Mouse (Mus musculus): Measurements from ENCODE around the gene Mdm2. TPM values are rescaled to one million over a fixed set of nuclear protein-coding genes. Genes with fewer than 3 reads are reported as not detected.

The Mdm2 gene
- polyA plus RNA-seq, 1 experiment = 70.6 TPM

DNA sequence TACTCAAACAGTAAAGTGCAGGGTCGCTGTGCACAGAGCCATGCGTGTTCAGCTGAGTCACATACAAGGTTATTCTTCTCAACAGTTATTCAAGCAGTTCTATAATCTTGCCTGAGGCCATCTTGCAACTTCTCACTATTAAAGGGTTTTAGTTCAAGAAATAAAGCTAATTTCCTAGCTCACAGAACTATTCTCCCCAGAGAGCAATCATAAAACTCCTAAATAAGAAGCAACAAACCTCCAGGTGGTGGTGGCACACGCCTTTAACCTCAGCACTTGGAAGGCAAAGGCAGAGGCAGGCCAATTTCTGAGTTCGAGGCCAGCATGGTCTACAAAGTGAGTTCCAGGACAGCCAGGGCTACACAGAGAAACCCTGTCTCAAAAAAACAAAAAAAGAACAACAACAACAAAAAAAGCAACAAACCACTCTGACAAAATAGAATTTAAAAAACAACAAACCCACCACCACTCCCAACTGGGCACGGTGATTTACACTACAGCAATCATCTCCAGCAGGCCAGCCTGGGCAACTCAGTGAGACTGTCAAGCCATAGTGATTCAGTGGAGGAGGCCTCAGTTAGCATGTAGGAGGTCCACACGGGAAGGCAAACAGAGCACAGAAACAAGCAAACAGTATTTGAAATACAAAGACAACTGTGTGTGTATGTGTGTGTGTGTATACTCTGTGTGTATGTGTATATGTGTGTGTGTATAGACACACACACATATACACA, 13.6 kb downstream of the Mdm2 start:
- DNase-seq (ENCODE audit: low read depth) = no peak
- TF ChIP-seq POLR2A (IDR thresholded peaks at IDR 0.05; ENCODE audit: borderline replicate concordance, extremely low read depth, insufficient read depth, insufficient read length, poor library complexity, severe bottlenecking) = no peak

DNA sequence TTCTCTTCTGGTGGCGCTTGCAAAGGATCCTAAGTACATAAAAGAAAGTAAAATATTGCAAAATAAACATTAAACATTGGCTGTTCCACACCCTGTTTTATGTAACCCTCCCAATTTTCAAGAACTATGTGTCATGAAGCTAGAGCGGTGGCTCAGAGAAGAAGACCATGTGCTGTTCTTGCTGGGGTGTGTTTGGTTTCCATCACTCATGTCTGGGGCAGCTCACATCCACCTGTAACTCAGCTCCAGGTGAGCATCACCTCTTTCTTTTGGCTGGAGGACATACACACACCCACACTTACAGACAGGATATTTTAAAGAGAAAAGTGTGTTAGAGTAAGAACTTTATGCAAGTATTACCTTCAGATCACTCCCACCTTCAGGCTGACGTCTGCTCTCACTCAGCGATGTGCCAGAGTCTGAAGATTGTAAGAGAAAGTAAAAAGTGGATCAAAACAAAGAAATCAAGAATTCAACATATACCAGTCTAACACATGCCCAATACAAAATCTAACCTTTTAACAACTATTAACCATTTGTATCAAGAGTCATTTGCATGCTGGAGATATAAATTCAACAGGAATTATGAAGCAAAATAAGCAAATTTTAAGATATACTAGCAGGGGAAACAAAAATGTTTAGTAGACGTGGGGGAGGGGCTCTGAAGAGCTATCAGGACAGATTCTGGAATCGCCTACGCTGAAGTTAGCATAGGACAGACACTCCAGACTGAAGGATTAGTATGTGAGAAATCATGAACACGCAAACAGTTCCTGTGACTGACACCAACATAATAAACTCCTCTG, 14.3 kb downstream of the Mdm2 start:
- no peak for DNase-seq (ENCODE audit: low read depth)
- no peak for TF ChIP-seq POLR2A (IDR thresholded peaks at IDR 0.05; ENCODE audit: borderline replicate concordance, extremely low read depth, insufficient read depth, insufficient read length, poor library complexity, severe bottlenecking)
- TF ChIP-seq CTCF (IDR thresholded peaks at IDR 0.05; ENCODE audit: borderline replicate concordance, extremely low read depth, insufficient read depth, insufficient read length) = no peak

DNA sequence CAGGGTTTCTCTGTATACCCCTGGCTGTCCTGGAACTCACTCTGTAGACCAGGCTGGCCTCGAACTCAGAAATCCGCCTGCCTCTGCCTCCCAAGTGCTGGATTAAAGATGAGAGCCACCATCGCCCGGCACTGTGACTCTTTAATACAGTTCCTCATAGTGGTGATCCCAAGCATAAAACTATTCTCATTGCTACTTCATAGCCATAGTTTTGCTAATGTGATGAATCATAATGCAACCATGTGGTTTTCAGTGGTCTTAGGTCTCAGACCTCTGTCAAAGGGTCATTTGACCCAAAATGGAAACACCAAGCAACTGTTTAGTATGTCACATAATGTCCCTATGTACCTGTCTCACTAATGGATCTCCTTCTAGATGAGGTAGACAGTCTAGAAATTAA, 15.0 kb downstream of the Mdm2 start:
- no peak for DNase-seq (ENCODE audit: low read depth)
- TF ChIP-seq CTCF (IDR thresholded peaks at IDR 0.05; ENCODE audit: borderline replicate concordance, extremely low read depth, insufficient read depth, insufficient read length) (no peak), POLR2A (IDR thresholded peaks at IDR 0.05; ENCODE audit: borderline replicate concordance, extremely low read depth, insufficient read depth, insufficient read length, poor library complexity, severe bottlenecking) (no peak)

DNA sequence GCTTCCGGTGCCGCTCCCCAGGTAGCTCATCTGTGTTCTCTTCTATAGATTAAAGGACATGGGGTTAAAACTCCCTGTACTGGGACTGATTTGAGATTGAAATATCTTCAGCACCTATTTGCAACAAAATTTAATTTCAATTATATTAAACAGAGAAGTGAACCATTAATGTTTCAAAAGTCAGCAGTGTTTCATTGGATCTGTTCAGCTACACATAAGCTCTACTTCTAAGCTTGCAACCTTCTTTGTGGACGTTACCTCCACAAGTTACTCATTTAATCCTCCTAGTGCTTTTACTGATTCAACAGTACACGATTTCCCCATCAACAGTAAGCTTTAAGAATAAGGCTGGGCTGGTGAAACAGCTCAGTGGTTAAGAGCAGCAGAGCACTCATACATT, 15.5 kb downstream of the Mdm2 start:
- DNase-seq (ENCODE audit: low read depth) = no peak
- TF ChIP-seq CTCF (IDR thresholded peaks at IDR 0.05; ENCODE audit: borderline replicate concordance, extremely low read depth, insufficient read depth, insufficient read length) (no peak), POLR2A (IDR thresholded peaks at IDR 0.05; ENCODE audit: borderline replicate concordance, extremely low read depth, insufficient read depth, insufficient read length, poor library complexity, severe bottlenecking) (no peak)

DNA sequence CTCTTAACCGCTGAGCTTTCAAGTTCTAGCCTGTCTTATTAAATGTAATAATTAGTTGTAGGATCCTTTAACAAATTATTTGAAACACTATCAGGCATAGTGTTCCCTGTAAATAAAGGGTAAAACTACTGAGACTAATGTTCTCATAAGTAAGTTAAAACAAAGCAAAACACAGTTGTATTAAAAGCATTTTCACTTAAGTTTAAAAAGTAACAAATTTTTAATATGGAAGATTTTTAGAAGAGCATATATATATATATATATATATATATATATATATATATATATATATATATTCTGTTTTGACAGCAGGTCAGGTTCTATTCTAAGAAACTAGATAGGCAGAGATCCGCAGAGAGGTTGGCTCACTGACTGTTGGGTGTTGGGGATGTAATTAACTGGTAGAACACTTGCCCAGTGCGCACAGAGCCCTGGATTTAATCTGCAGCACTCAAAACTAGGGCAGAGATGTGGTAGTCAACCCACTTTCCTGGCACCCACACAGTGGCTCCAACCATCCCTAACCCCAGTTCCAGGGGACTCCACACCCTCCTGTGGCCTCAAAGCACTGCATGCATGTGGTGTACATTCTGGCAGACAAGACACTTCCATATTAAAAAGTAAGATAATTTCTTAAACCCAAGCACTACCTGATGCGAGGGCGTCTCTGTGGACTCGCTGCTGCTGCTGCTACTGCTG, 16.2 kb downstream of the Mdm2 start:
- DNase-seq (ENCODE audit: low read depth) = no peak
- TF ChIP-seq POLR2A (IDR thresholded peaks at IDR 0.05; ENCODE audit: borderline replicate concordance, extremely low read depth, insufficient read depth, insufficient read length, poor library complexity, severe bottlenecking) = no peak
- no peak for TF ChIP-seq CTCF (IDR thresholded peaks at IDR 0.05; ENCODE audit: borderline replicate concordance, extremely low read depth, insufficient read depth, insufficient read length)

DNA sequence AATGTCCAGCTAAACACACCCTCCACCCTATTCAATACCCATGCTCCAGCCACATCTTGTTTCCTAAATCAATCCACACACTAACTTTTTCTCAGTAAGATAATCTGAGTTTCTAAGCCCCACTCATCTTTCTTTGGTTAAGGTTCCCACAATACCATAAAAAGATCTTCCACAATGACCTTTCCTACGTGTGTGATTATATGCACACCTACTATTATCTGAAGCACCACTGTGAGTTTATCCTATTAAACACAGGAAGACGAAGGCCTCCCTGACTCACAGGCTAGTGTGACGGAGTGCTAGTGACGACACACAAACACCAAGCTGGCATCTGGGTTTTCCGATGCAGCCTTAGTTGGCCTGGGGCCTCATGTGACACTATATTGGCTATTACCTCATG, 17.6 kb downstream of the Mdm2 start:
- DNase-seq (ENCODE audit: low read depth) = no peak
- TF ChIP-seq POLR2A (IDR thresholded peaks at IDR 0.05; ENCODE audit: borderline replicate concordance, extremely low read depth, insufficient read depth, insufficient read length, poor library complexity, severe bottlenecking) (no peak), CTCF (IDR thresholded peaks at IDR 0.05; ENCODE audit: borderline replicate concordance, extremely low read depth, insufficient read depth, insufficient read length) (no peak)

DNA sequence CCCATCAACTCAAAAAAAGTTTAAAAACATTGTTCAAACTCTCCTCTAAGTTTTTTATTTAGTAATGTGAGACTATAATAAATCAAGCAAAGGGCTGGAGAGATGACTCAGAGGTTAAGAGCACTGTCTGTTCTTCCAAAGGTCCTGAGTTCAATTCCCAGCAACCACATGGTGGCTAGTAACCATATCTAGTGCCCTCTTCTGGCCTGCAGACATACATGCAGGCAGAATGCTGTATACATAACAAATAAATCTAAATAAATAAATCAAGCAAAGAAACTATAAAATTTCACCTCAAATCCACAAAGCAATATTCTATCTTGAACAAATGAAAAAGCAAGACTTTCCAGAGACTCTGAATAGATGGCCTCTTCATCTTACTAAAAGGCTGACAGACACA, 18.4 kb downstream of the Mdm2 start:
- DNase-seq (ENCODE audit: low read depth) = no peak
- no peak for TF ChIP-seq POLR2A (IDR thresholded peaks at IDR 0.05; ENCODE audit: borderline replicate concordance, extremely low read depth, insufficient read depth, insufficient read length, poor library complexity, severe bottlenecking)
- no peak for TF ChIP-seq CTCF (IDR thresholded peaks at IDR 0.05; ENCODE audit: borderline replicate concordance, extremely low read depth, insufficient read depth, insufficient read length)

DNA sequence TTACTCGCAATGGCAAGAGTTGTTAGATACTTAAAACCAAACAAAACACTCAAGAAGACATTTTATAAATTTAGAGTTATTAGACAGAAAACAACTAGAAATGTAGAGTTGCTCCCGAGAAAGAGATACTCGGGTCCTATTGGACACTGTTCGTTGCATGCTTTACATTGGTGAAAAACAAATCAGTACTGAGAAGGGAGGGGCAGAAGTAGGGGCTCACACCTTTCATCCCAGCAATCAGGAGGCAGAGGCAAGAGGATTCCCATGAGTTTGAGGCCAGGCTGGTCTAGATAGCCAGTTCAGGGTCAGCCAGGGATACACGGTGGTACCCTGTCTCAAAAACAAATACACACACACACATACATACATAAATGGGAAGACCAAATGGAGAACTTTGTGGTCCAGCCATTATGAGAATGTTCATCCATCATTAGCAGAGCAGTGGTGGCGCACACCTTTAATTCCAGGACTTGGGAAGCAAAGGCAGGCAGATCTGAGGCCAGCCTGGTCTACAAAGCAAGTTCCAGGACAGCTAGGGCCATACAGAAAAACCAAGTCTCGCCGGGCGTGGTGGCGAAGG, 19.1 kb downstream of the Mdm2 start:
- DNase-seq (ENCODE audit: low read depth) = no peak
- TF ChIP-seq POLR2A (IDR thresholded peaks at IDR 0.05; ENCODE audit: borderline replicate concordance, extremely low read depth, insufficient read depth, insufficient read length, poor library complexity, severe bottlenecking) (no peak), CTCF (IDR thresholded peaks at IDR 0.05; ENCODE audit: borderline replicate concordance, extremely low read depth, insufficient read depth, insufficient read length) (no peak)

DNA sequence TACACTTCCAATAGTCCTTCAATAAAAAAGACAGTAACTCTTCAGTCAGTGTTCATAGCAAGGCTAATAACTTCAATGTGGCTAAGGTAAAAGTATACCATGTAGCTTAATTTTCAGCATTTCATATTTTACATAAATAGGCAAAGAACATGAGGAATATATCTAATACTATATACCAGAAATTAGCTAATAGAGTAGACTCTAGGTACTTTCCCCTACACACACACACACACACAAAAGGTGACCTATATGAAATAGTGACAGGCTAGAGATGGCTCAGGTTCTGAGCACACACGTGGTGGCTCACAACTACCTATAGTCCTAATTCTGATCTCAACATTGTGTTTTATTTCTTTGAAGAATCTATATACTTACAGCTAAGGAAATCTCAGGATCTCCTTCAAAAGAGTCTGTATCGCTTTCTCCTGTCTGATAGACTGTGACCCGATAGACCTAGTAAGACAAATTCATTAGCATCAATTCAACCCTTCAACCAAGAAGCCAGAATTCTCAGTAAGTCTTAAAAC, 19.7 kb downstream of the Mdm2 start:
- TF ChIP-seq CTCF (IDR thresholded peaks at IDR 0.05; ENCODE audit: borderline replicate concordance, extremely low read depth, insufficient read depth, insufficient read length) = no peak
- TF ChIP-seq POLR2A (IDR thresholded peaks at IDR 0.05; ENCODE audit: borderline replicate concordance, extremely low read depth, insufficient read depth, insufficient read length, poor library complexity, severe bottlenecking) = no peak
- no peak for DNase-seq (ENCODE audit: low read depth)

DNA sequence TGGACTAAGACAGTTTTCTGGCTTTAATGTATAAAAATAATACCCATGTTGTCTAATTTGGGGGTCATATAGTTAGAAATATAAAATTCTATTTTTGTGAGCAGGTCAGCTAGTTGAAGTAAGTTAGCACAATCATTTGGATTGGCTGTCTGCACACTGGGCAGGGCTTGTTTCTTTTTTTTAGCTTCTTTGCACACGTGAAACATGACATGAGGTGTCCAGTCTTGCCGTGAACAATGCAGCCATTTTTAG, 20.5 kb downstream of the Mdm2 start:
- DNase-seq (ENCODE audit: low read depth) = no peak

More for the DNA sequence above, 20.5 kb downstream of the Mdm2 start:
- TF ChIP-seq POLR2A (IDR thresholded peaks at IDR 0.05; ENCODE audit: borderline replicate concordance, extremely low read depth, insufficient read depth, insufficient read length, poor library complexity, severe bottlenecking) (no peak), CTCF (IDR thresholded peaks at IDR 0.05; ENCODE audit: borderline replicate concordance, extremely low read depth, insufficient read depth, insufficient read length) (no peak)
